Mouse (Mus musculus): Measurements from ENCODE around the gene Dnah7a. TPM values are rescaled to one million over a fixed set of nuclear protein-coding genes. Genes with fewer than 3 reads are reported as not detected.

Gene Dnah7a
- 0.50 and 1.5 TPM in 2 replicates for polyA plus RNA-seq (2012; rRNA removed)

DNA sequence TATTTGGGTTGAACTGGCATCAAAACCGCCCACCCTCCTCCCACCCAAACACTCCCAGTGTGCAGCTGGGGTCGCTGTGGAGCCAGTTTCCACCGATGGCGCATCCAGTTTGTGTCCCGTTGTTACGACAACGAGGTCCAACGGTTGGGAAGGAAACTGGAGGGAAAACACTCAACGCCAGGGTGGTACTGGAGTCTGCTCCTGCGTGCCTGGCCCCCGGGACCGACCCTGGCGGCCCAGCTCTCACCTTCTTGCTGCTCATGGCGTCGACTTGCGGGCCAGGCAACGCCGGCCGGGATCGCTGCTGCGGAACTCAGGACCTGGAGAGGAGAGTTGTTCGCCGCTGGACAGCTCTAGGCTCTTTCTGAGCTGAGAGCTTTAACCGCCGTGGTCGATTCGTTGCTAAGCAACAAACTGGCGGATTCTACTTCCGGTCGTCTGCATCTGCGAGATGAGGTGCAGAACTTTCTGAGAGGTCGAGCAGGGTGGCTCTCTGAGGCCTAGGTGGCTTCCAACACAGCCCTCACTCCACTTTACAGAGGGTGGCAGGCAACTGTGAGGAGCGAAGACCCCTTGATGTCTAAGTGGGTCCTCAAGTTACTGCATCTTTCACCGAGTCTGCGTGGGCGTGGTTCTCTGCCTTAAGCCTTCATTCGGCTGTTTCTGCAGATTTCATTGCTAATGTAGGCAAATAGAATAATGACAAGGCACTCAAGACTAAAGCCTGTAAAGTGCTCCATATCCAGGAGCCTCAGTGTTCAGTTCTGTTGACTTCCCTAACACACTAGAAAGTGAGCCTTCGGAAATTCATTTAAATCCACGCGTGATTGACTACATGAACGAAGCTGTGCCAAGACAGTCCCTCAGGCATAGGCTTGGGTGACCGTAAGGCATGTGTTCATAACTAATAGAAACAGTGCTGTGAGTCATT is at the start of gene Dnah7a:
Dnah7a (minus strand) TSS at position 354 of the 931 bp plus-strand sequence.

DNA sequence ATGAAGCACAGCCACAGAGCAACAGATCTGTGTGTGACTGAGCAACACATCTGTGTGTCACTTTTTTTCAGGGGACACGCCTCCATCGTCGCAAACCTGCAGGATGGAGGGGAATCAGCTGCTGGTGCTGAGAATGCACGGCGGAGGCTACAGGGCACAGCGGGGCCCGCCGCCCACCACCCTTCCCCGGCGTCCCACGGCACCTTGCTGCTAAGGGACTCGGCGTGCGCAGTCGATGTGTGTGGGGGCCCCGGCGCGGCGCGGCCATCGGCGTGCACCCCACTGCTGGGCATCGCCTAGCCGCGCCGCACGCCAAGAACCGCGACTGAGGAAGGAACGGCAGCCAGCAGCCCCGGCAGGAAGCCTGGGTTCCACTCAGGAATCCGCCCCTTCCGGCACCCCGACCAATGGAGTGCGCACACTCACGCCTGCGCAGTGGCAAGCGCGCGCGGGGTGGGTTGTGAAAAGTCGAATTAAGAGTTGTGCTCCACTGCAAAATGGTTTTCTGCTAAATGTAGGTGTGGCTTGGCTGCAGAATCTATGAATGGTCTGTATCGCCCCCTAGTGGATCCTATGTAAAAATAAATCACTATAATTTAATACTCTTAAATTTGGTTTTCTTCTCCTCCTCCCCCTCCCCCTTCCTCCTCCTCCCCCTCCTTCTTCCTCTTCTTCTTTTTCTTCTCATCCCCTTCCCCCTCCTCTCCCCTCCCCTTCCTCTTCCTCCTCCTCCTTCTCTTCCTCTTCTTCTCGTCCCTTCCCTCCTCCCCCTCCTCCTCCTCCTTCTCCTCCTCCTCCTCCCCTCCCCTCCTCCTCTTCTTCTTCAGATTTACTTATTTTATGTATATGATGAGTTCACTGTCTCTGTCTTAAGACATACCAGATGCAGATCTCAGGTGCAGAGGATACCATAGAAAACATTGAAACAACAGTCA is 354.0 kb downstream of the Dnah7a start, which contains the start of the genes Asdurf, Gm28551 and Asnsd1:
Asdurf (minus strand) TSS at position 293 of the 935 bp plus-strand sequence.
Gm28551 (minus strand) TSS at position 341 of the 935 bp plus-strand sequence.
Asnsd1 (minus strand) TSS at position 426 of the 935 bp plus-strand sequence.

Other genes starting within 250 kb of the Dnah7a start
- 2.4 and 5.0 TPM in 2 replicates for gene Stk17b, start 78.4 kb upstream of the Dnah7a start, polyA plus RNA-seq (2012; rRNA removed)